Mouse (Mus musculus) cerebellum, adult 2 months (tissue): ENCODE data around the gene Lcmt2.

Experiments used
- CTCF ChIP-seq: fragments of 200-500 bp; IDR thresholded peaks from 2 replicates; pipeline ENCODE4 v1.5.1; 2011; ENCODE audit warnings: low read depth, mild to moderate bottlenecking, control low read depth, low read length, moderate library complexity, borderline replicate concordance; ENCODE audit not compliant: insufficient read depth
- POLR2A ChIP-seq: fragments of 200-500 bp; IDR thresholded peaks from 2 replicates; pipeline ENCODE4 v1.6.1; 2011; ENCODE audit warnings: low read length, control low read depth, borderline replicate concordance; ENCODE audit not compliant: insufficient read depth

- no peak for TF ChIP-seq CTCF
- no peak for TF ChIP-seq POLR2A
Measured at GRCm38 (mm10) chr2:121119260-121119659, 21.2 kb downstream of the Lcmt2 start.
